11 mouse cellular contexts compared by ENCODE assay signal in genomic region chr11:82931671-82932450, GRCm38 (mm10). TPM values are rescaled to one million over a fixed set of nuclear protein-coding genes. Genes with fewer than 3 reads are reported as not detected.
DNase-seq lines count a peak whose midpoint lies in the region; ATAC-seq and TF ChIP-seq lines count a peak whose summit lies in the region.
"Not testable (repeated sequence)": the region's sequence is repeated elsewhere in the genome, so short reads cannot be mapped to it uniquely, and the experiment has no call there.
"Had no signal": no experiment of that assay in that cellular context is flagged by ENCODE, and none has a peak within 500 bp of the region (broad histone marks: within the 10 kb centered on the region; RNA-seq: fewer than 3 reads in every experiment).

No protein-coding gene starts in this region.

- peak overlapping the region; percentile 60 for H3K9ac ChIP-seq in embryonic facial prominence, embryonic 13.5 days
- peak overlapping the region; percentile 33; the same call in 1 of the 2 replicates for H3K9ac ChIP-seq in hindbrain, embryonic 15.5 days
- H3K9ac ChIP-seq in liver, embryonic 13.5 days, result not testable (repeated sequence)
- peak overlapping the region; percentile 49 for H3K9ac ChIP-seq in midbrain, embryonic 11.5 days (ENCODE audit: low read length)

- peaks cover 67% of the 10 kb centered on the region for H3K27me3 ChIP-seq in E14TG2a.4 (ENCODE audit: insufficient read depth, low read length)
- H3K27me3 ChIP-seq in embryonic facial prominence, embryonic 13.5 days, result peaks cover 89% of the 10 kb centered on the region
- H3K27me3 ChIP-seq in heart, embryonic 10.5 days (ENCODE audit: insufficient read depth, poor library complexity, severe bottlenecking), result peaks cover 66% of the 10 kb centered on the region
- peaks cover 53% of the 10 kb centered on the region for H3K27me3 ChIP-seq in hindbrain, embryonic 15.5 days
- peaks cover 92% of the 10 kb centered on the region for H3K27me3 ChIP-seq in liver, embryonic 13.5 days
- peaks cover 52% of the 10 kb centered on the region for H3K27me3 ChIP-seq in midbrain, embryonic 11.5 days (ENCODE audit: control insufficient read depth, insufficient read depth, low read length)

- peak overlapping the region; percentile 78 for H3K4me2 ChIP-seq in embryonic facial prominence, embryonic 13.5 days
- peak overlapping the region; percentile 99 for H3K4me2 ChIP-seq in hindbrain, embryonic 15.5 days
- H3K4me2 ChIP-seq in liver, embryonic 13.5 days, result peak overlapping the region; percentile 66
- H3K4me2 ChIP-seq in midbrain, embryonic 11.5 days, result peak overlapping the region; percentile 90

- not testable (repeated sequence) for ATAC-seq in embryonic facial prominence, embryonic 13.5 days (ENCODE audit: insufficient number of reproducible peaks, insufficient read depth, low FRiP score, low TSS enrichment, low read depth); hindbrain, embryonic 15.5 days (ENCODE audit: low FRiP score, low read depth); liver, embryonic 13.5 days (ENCODE audit: low read depth); midbrain, embryonic 11.5 days (ENCODE audit: low FRiP score)

- WGBS in embryonic facial prominence, embryonic 13.5 days, result under 1% methylated on average over 119 of the region's 119 CpGs
- WGBS in heart, embryonic 10.5 days, result 4% methylated on average over 114 of the region's 119 CpGs
- under 1% methylated on average over 112 of the region's 119 CpGs for WGBS in hindbrain, embryonic 15.5 days
- 1% methylated on average over 118 of the region's 119 CpGs for WGBS in liver, embryonic 13.5 days (ENCODE audit: insufficient replicate concordance)
- WGBS in midbrain, embryonic 11.5 days, result 1% methylated on average over 111 of the region's 119 CpGs
- WGBS in olfactory bulb, adult 2 months, result 2% methylated on average over 113 of the region's 119 CpGs

- not testable (repeated sequence) for TF ChIP-seq CTCF in E14TG2a.4 (conservative IDR thresholded peaks at IDR 0.05; ENCODE audit: low read length); olfactory bulb, adult 2 months (IDR thresholded peaks at IDR 0.05; ENCODE audit: insufficient read depth, low read depth, low read length)

- not testable (repeated sequence) for H3K9me3 ChIP-seq in E14TG2a.4 (ENCODE audit: low read length); embryonic facial prominence, embryonic 13.5 days; heart, embryonic 10.5 days; hindbrain, embryonic 15.5 days; liver, embryonic 13.5 days (replicated peaks); midbrain, embryonic 11.5 days (ENCODE audit: control insufficient read depth, low read length)

- DNase-seq in heart, embryonic 10.5 days (ENCODE audit: low spot score); liver, embryonic 13.5 days: not testable (repeated sequence)
- peak; percentile 38 for DNase-seq in kidney, postnatal 14 days
- peak; percentile 93 for DNase-seq in midbrain, embryonic 11.5 days (ENCODE audit: low spot score, missing footprints)

- H3K4me3 ChIP-seq in E14TG2a.4 (replicated peaks; ENCODE audit: low read length), result peak overlapping the region; percentile 23; the same call in 1 of the 2 replicates
- peak overlapping the region; percentile 46 for H3K4me3 ChIP-seq in embryonic facial prominence, embryonic 13.5 days
- H3K4me3 ChIP-seq in heart, embryonic 10.5 days, result peak overlapping the region; percentile 59
- peak overlapping the region; percentile 50 for H3K4me3 ChIP-seq in hindbrain, embryonic 15.5 days
- H3K4me3 ChIP-seq in liver, embryonic 13.5 days (replicated peaks), result peak overlapping the region; percentile 49
- peak overlapping the region; percentile 48 for H3K4me3 ChIP-seq in midbrain, embryonic 11.5 days (ENCODE audit: low read depth, low read length)
- peak overlapping the region; percentile 59 for H3K4me3 ChIP-seq in olfactory bulb, adult 2 months (ENCODE audit: insufficient read depth, low read depth, low read length)

- not testable (repeated sequence) for H3K27ac ChIP-seq in embryonic facial prominence, embryonic 13.5 days; hindbrain, embryonic 15.5 days (replicated peaks); liver, embryonic 13.5 days; midbrain, embryonic 11.5 days (ENCODE audit: low read depth, low read length); olfactory bulb, adult 2 months (ENCODE audit: insufficient read depth, low read depth, low read length)
- H3K27ac ChIP-seq in heart, embryonic 10.5 days, result peak overlapping the region; percentile 56; the same call in 1 of the 2 replicates

- not testable (repeated sequence) for TF ChIP-seq POLR2A in olfactory bulb, adult 2 months (IDR thresholded peaks at IDR 0.05; ENCODE audit: insufficient read depth, low read depth, low read length)

- H3K36me3 ChIP-seq in E14TG2a.4 (ENCODE audit: insufficient read depth, low read length); embryonic facial prominence, embryonic 13.5 days; hindbrain, embryonic 15.5 days; liver, embryonic 13.5 days; midbrain, embryonic 11.5 days (ENCODE audit: control insufficient read depth, insufficient read depth, low read length): not testable (repeated sequence)
- H3K36me3 ChIP-seq in heart, embryonic 10.5 days, result peaks cover 82% of the 10 kb centered on the region

- H3K4me1 ChIP-seq in E14TG2a.4 (replicated peaks; ENCODE audit: low read depth, low read length); embryonic facial prominence, embryonic 13.5 days; liver, embryonic 13.5 days (replicated peaks); midbrain, embryonic 11.5 days (ENCODE audit: control insufficient read depth, insufficient read depth, low read length); olfactory bulb, adult 2 months (ENCODE audit: control insufficient read depth, insufficient read depth, low read length): not testable (repeated sequence)
- H3K4me1 ChIP-seq in heart, embryonic 10.5 days, result peaks cover 13% of the 10 kb centered on the region; the same call in 1 of the 2 replicates
- peaks cover 16% of the 10 kb centered on the region for H3K4me1 ChIP-seq in hindbrain, embryonic 15.5 days (replicated peaks)

RNA-seq across cellular contexts. Expression of gene Slfn5, which starts 19.3 kb away (rescaled TPM):
- 0.94 and 1.8 TPM in 2 replicates for polyA plus RNA-seq in embryonic facial prominence, embryonic 13.5 days (2015; fragmentation: Nextera tagmentation; extraction: Ambion mirVana)
- polyA plus RNA-seq in heart, embryonic 10.5 days (2016; fragmentation: Nextera tagmentation; extraction: Ambion mirVana), result 0.35 and 0.86 TPM in 2 replicates
- polyA plus RNA-seq in hindbrain, embryonic 15.5 days (2015; fragmentation: Nextera tagmentation; extraction: Ambion mirVana), result 1.5 and 1.9 TPM in 2 replicates
- polyA plus RNA-seq in liver, embryonic 13.5 days (2015; fragmentation: Nextera tagmentation; extraction: Ambion mirVana), result 0.68 and 1.4 TPM in 2 replicates
- 0.14 and 0.47 TPM in 2 replicates for polyA plus RNA-seq in midbrain, embryonic 11.5 days (2014; fragmentation: Nextera tagmentation; extraction: Ambion mirVana)
- polyA plus RNA-seq in olfactory bulb, adult 2 months (2012; ENCODE audit: insufficient read depth, insufficient read length, low replicate concordance, missing spikeins), result not detected in 2 replicates

RNA-seq across cellular contexts. Expression of gene Unc45b, which starts 21.5 kb away (rescaled TPM):
- polyA plus RNA-seq in embryonic facial prominence, embryonic 13.5 days (2015; fragmentation: Nextera tagmentation; extraction: Ambion mirVana), result 5.7 and 8.6 TPM in 2 replicates
- 185 and 294 TPM in 2 replicates for polyA plus RNA-seq in heart, embryonic 10.5 days (2016; fragmentation: Nextera tagmentation; extraction: Ambion mirVana)
- polyA plus RNA-seq in hindbrain, embryonic 15.5 days (2015; fragmentation: Nextera tagmentation; extraction: Ambion mirVana), result 1.0 and 1.5 TPM in 2 replicates
- polyA plus RNA-seq in liver, embryonic 13.5 days (2015; fragmentation: Nextera tagmentation; extraction: Ambion mirVana), result 0.75 and 1.1 TPM in 2 replicates
- 0.10 and 0.21 TPM in 2 replicates for polyA plus RNA-seq in midbrain, embryonic 11.5 days (2014; fragmentation: Nextera tagmentation; extraction: Ambion mirVana)
- not detected in 2 replicates for polyA plus RNA-seq in olfactory bulb, adult 2 months (2012; ENCODE audit: insufficient read depth, insufficient read length, low replicate concordance, missing spikeins)
- polyA plus RNA-seq: activated CD4-positive, CD25-positive, alpha-beta regulatory T cell, adult 4 months; erythroblast, embryonic 14.5 days had no signal

RNA-seq across cellular contexts. Expression of gene Nle1, which starts 23.6 kb away (rescaled TPM):
- polyA plus RNA-seq in embryonic facial prominence, embryonic 13.5 days (2015; fragmentation: Nextera tagmentation; extraction: Ambion mirVana), result 33.6 and 36.1 TPM in 2 replicates
- 29.1 and 37.7 TPM in 2 replicates for polyA plus RNA-seq in heart, embryonic 10.5 days (2016; fragmentation: Nextera tagmentation; extraction: Ambion mirVana)
- polyA plus RNA-seq in hindbrain, embryonic 15.5 days (2015; fragmentation: Nextera tagmentation; extraction: Ambion mirVana), result 33.1 and 34.4 TPM in 2 replicates
- polyA plus RNA-seq in liver, embryonic 13.5 days (2015; fragmentation: Nextera tagmentation; extraction: Ambion mirVana), result 21.3 and 24.3 TPM in 2 replicates
- polyA plus RNA-seq in midbrain, embryonic 11.5 days (2014; fragmentation: Nextera tagmentation; extraction: Ambion mirVana), result 22.9 and 23.7 TPM in 2 replicates
- not detected in 2 replicates for polyA plus RNA-seq in olfactory bulb, adult 2 months (2012; ENCODE audit: insufficient read depth, insufficient read length, low replicate concordance, missing spikeins)

RNA-seq across cellular contexts. Expression of gene Fndc8, which starts 39.9 kb away (rescaled TPM):
- 0.15 and 0.32 TPM in 2 replicates for polyA plus RNA-seq in embryonic facial prominence, embryonic 13.5 days (2015; fragmentation: Nextera tagmentation; extraction: Ambion mirVana)
- 0.06 and 0.11 TPM in 2 replicates for polyA plus RNA-seq in heart, embryonic 10.5 days (2016; fragmentation: Nextera tagmentation; extraction: Ambion mirVana)
- polyA plus RNA-seq in hindbrain, embryonic 15.5 days (2015; fragmentation: Nextera tagmentation; extraction: Ambion mirVana), result 0.82 and 0.98 TPM in 2 replicates
- 0.05 and 0.08 TPM in 2 replicates for polyA plus RNA-seq in liver, embryonic 13.5 days (2015; fragmentation: Nextera tagmentation; extraction: Ambion mirVana)
- 0.19 and 0.30 TPM in 2 replicates for polyA plus RNA-seq in midbrain, embryonic 11.5 days (2014; fragmentation: Nextera tagmentation; extraction: Ambion mirVana)
- polyA plus RNA-seq in olfactory bulb, adult 2 months (2012; ENCODE audit: insufficient read depth, insufficient read length, low replicate concordance, missing spikeins), result not detected in 2 replicates
- polyA plus RNA-seq: G1E had no signal

RNA-seq across cellular contexts. Expression of gene Rad51d, which starts 41.4 kb away (rescaled TPM):
- 11.7 and 12.9 TPM in 2 replicates for polyA plus RNA-seq in embryonic facial prominence, embryonic 13.5 days (2015; fragmentation: Nextera tagmentation; extraction: Ambion mirVana)
- polyA plus RNA-seq in heart, embryonic 10.5 days (2016; fragmentation: Nextera tagmentation; extraction: Ambion mirVana), result 14.2 and 16.6 TPM in 2 replicates
- 10.7 and 12.3 TPM in 2 replicates for polyA plus RNA-seq in hindbrain, embryonic 15.5 days (2015; fragmentation: Nextera tagmentation; extraction: Ambion mirVana)
- 6.8 and 8.0 TPM in 2 replicates for polyA plus RNA-seq in liver, embryonic 13.5 days (2015; fragmentation: Nextera tagmentation; extraction: Ambion mirVana)
- 13.7 and 17.4 TPM in 2 replicates for polyA plus RNA-seq in midbrain, embryonic 11.5 days (2014; fragmentation: Nextera tagmentation; extraction: Ambion mirVana)
- polyA plus RNA-seq in olfactory bulb, adult 2 months (2012; ENCODE audit: insufficient read depth, insufficient read length, low replicate concordance, missing spikeins), result not detected in 2 replicates

Comparison
In these comparisons a context has a peak if more than half of its experiments do, and no peak if none do; other contexts are left out.
1. RNA of gene Unc45b, which starts 21.5 kb away (polyA plus RNA-seq): 185 to 294 TPM in heart, embryonic 10.5 days; 5.7 to 8.6 TPM in embryonic facial prominence, embryonic 13.5 days, 1.0 to 1.5 TPM in hindbrain, embryonic 15.5 days, 0.75 to 1.1 TPM in liver, embryonic 13.5 days, 0.10 to 0.21 TPM in midbrain, embryonic 11.5 days and not detected in olfactory bulb, adult 2 months; every median in the first group is over 10 times any median in the second.
2. RNA of gene Nle1, which starts 23.6 kb away (polyA plus RNA-seq): 29.1 to 37.7 TPM in heart, embryonic 10.5 days, 33.6 to 36.1 TPM in embryonic facial prominence, embryonic 13.5 days, 33.1 to 34.4 TPM in hindbrain, embryonic 15.5 days, 21.3 to 24.3 TPM in liver, embryonic 13.5 days and 22.9 to 23.7 TPM in midbrain, embryonic 11.5 days; not detected in olfactory bulb, adult 2 months; every median in the first group is over 10 times any median in the second.
3. Peak in every context shown above with its lines, with median percentiles within 50 percentile points of each other: H3K4me3 ChIP-seq and H3K4me2 ChIP-seq.